In genomic region chr4:116876630-116876994, GRCm38 (mm10) we compare ENCODE assay signal across 8 mouse cellular contexts. TPM values are rescaled to one million over a fixed set of nuclear protein-coding genes. Genes with fewer than 3 reads are reported as not detected.
A peak's percentile ranks its signal among the peaks of the same experiment; 100 is the strongest.
DNase-seq lines count a peak whose midpoint lies in the region; ATAC-seq lines count a peak whose summit lies in the region.

No protein-coding gene starts in this region.

- H3K36me3 ChIP-seq in hindbrain, embryonic 11.5 days (ENCODE audit: control insufficient read depth, insufficient read depth, low read length) = no peaks in the 10 kb centered on the region
- no peaks in the 10 kb centered on the region for H3K36me3 ChIP-seq in megakaryocyte, embryonic 14.5 days (replicated peaks; ENCODE audit: low read length)
- H3K36me3 ChIP-seq in stomach, embryonic 15.5 days = no peaks in the 10 kb centered on the region

- H3K27ac ChIP-seq in hindbrain, embryonic 11.5 days (ENCODE audit: low read depth, low read length) = peak overlapping the region; percentile 99
- peak overlapping the region; percentile 70; the same call in 1 of the 2 replicates for H3K27ac ChIP-seq in stomach, embryonic 15.5 days

- H3K9ac ChIP-seq in hindbrain, embryonic 11.5 days (ENCODE audit: low read depth, low read length) = peak overlapping the region; percentile 97
- H3K9ac ChIP-seq in stomach, embryonic 15.5 days = peak overlapping the region; percentile 44; the same call in 1 of the 2 replicates

- intact Hi-C loops in left cerebral cortex, postnatal 10 days (cut with DNase I) = loop anchor here (5.0 kb wide), 1 partner anchor 116 kb away; the partner anchor contains the start of gene Urod

- no peaks in the 10 kb centered on the region for H3K27me3 ChIP-seq in hindbrain, embryonic 11.5 days (ENCODE audit: control insufficient read depth, insufficient read depth, low read length)
- H3K27me3 ChIP-seq in megakaryocyte, embryonic 14.5 days (replicated peaks) = peaks cover 53% of the 10 kb centered on the region
- peaks cover 12% of the 10 kb centered on the region; the same call in 1 of the 2 replicates for H3K27me3 ChIP-seq in stomach, embryonic 15.5 days (replicated peaks)

- no peaks in the 10 kb centered on the region for H3K4me1 ChIP-seq in hindbrain, embryonic 11.5 days (replicated peaks; ENCODE audit: control insufficient read depth, insufficient read depth, low read length)
- H3K4me1 ChIP-seq in megakaryocyte, embryonic 14.5 days = peaks cover 21% of the 10 kb centered on the region
- H3K4me1 ChIP-seq in stomach, embryonic 15.5 days = 0 out of 2 replicates have a peak, but pooled peaks cover 6% of the 10 kb centered on the region

- H3K9me3 ChIP-seq in hindbrain, embryonic 11.5 days (ENCODE audit: control insufficient read depth, low read length) = no peaks in the 10 kb centered on the region
- H3K9me3 ChIP-seq in megakaryocyte, embryonic 14.5 days = peaks cover 3% of the 10 kb centered on the region; the same call in 1 of the 2 replicates
- no peaks in the 10 kb centered on the region for H3K9me3 ChIP-seq in stomach, embryonic 15.5 days

- under 1% methylated on average over 15 of the region's 15 CpGs for WGBS in hindbrain, embryonic 11.5 days
- 0% methylated on average over 15 of the region's 15 CpGs for WGBS in stomach, embryonic 15.5 days

- DNase-seq in right cerebral cortex, adult 18-20 months = peak; percentile 35
- DNase-seq in right cerebral cortex, postnatal 25 days = no peak
- DNase-seq in embryo, embryonic 11.5 days (ENCODE audit: low read depth, low spot score) = peak; percentile 35
- no peak for DNase-seq in hindbrain, embryonic 11.5 days (ENCODE audit: low spot score)
- DNase-seq in left cerebral cortex, postnatal 10 days (ENCODE audit: extremely low spot score in 1 of 2, low spot score in 2 of 2) = peak; percentile 27 to 57
- no peak for DNase-seq in T-cell, adult 2 months (ENCODE audit: low spot score)

- H3K4me2 ChIP-seq in hindbrain, embryonic 11.5 days (replicated peaks; ENCODE audit: low read depth, low read length) = peak overlapping the region; percentile 51
- peak overlapping the region; percentile 98 for H3K4me2 ChIP-seq in stomach, embryonic 15.5 days

- peak; percentile 63 for ATAC-seq in hindbrain, embryonic 11.5 days (ENCODE audit: low FRiP score)
- ATAC-seq in stomach, embryonic 15.5 days (ENCODE audit: insufficient read depth, low FRiP score, low read depth) = peak; percentile 48; the same call in 1 of the 2 replicates

- peak overlapping the region; percentile 91 for H3K4me3 ChIP-seq in hindbrain, embryonic 11.5 days (ENCODE audit: low read depth, low read length)
- H3K4me3 ChIP-seq in megakaryocyte, embryonic 14.5 days (replicated peaks) = peak overlapping the region; percentile 94
- H3K4me3 ChIP-seq in stomach, embryonic 15.5 days (replicated peaks) = peak overlapping the region; percentile 82

RNA-seq across cellular contexts. Expression of gene Zswim5, which starts 0.6 kb away (rescaled TPM):
- 9.8 and 10.4 TPM in 2 replicates for polyA plus RNA-seq in hindbrain, embryonic 11.5 days (2014; fragmentation: Nextera tagmentation; extraction: Ambion mirVana)
- total RNA-seq in left cerebral cortex, postnatal 10 days (2021) = 1 to 10 TPM; 7.6 to 8.4 TPM
- 0.29 and 0.63 TPM in 2 replicates for polyA plus RNA-seq in megakaryocyte, embryonic 14.5 days (2012; ENCODE audit: insufficient read depth, low replicate concordance)
- polyA plus RNA-seq in stomach, embryonic 15.5 days (2015; fragmentation: Nextera tagmentation; extraction: Ambion mirVana) = 0.58 and 0.67 TPM in 2 replicates

RNA-seq across cellular contexts. Expression of gene Hpdl, which starts 55.1 kb away (rescaled TPM):
- 0.63 and 1.0 TPM in 2 replicates for polyA plus RNA-seq in hindbrain, embryonic 11.5 days (2014; fragmentation: Nextera tagmentation; extraction: Ambion mirVana)
- total RNA-seq in left cerebral cortex, postnatal 10 days (2021) = under 1 TPM; 0.77 to 0.79 TPM
- 0.54 and 0.94 TPM in 2 replicates for polyA plus RNA-seq in megakaryocyte, embryonic 14.5 days (2012; ENCODE audit: insufficient read depth, low replicate concordance)
- 1.2 and 1.7 TPM in 2 replicates for polyA plus RNA-seq in stomach, embryonic 15.5 days (2015; fragmentation: Nextera tagmentation; extraction: Ambion mirVana)

Comparison
In these comparisons a context has a peak if more than half of its experiments do, and no peak if none do; other contexts are left out.
1. DNase-seq: peak in right cerebral cortex, adult 18-20 months (single experiment), embryo, embryonic 11.5 days (single experiment) and left cerebral cortex, postnatal 10 days (2 of 2); none in right cerebral cortex, postnatal 25 days (single experiment), hindbrain, embryonic 11.5 days (single experiment) and T-cell, adult 2 months (single experiment).
2. Peak in every context shown above with its lines, with median percentiles within 50 percentile points of each other: H3K4me3 ChIP-seq.